Mouse (Mus musculus) bone marrow macrophage, adult 2 months (primary cell): ENCODE measurements around the gene Zswim4. TPM values are rescaled to one million over a fixed set of nuclear protein-coding genes. Genes with fewer than 3 reads are reported as not detected.

Source experiments
- H3K27ac ChIP-seq: 2 replicates; pipeline ENCODE4 v1.5.1; 2012; ENCODE audit warnings: low read depth, low read length; ENCODE audit not compliant: insufficient read depth
- H3K4me1 ChIP-seq: 2 replicates; pipeline ENCODE4 v1.6.1; 2012; ENCODE audit warnings: low read length; ENCODE audit not compliant: control insufficient read depth, insufficient read depth
- H3K4me3 ChIP-seq: 2 replicates; pipeline ENCODE4 v1.5.1; 2012; ENCODE audit warnings: mild to moderate bottlenecking, low read length, moderate library complexity; ENCODE audit not compliant: insufficient read depth
- CTCF ChIP-seq: IDR thresholded peaks from 2 replicates; pipeline ENCODE4 v1.5.1; 2012; ENCODE audit warnings: low read depth, mild to moderate bottlenecking, low read length, moderate library complexity
- POLR2A ChIP-seq: IDR thresholded peaks from 2 replicates; pipeline ENCODE4 v1.6.1; 2012; ENCODE audit warnings: mild to moderate bottlenecking, low read depth, low read length, borderline replicate concordance
- polyA plus RNA-seq: library from polyadenylated mRNA; stranded (reverse); fragments of >200 nt; gene quantifications from 2 replicates; pipeline ENCODE4 v1.2.4, GENCODE M21; 2012; ENCODE audit not compliant: missing spikeins, insufficient read depth, insufficient read length

The Zswim4 gene
- polyA plus RNA-seq, 1 experiment, result 10.9 TPM

- H3K4me1 ChIP-seq, result peaks cover 24% of the 10 kb centered on the region
- H3K4me3 ChIP-seq, result no peak overlapping the region
- TF ChIP-seq CTCF (no peak), POLR2A (no peak)
- no peak overlapping the region for H3K27ac ChIP-seq
Observed at GRCm38 (mm10) chr8:84193161-84193560, 43.7 kb downstream of the Zswim4 start.

GRCm38 (mm10) chr8:84192555-84192954 lies 44.3 kb downstream of the Zswim4 start:
- Histone ChIP-seq H3K4me3 (peak overlapping the region; percentile 58), H3K4me1 (peaks cover 18% of the 10 kb centered on the region), H3K27ac (peak overlapping the region; percentile 95)
- TF ChIP-seq POLR2A (no peak), CTCF (no peak)

GRCm38 (mm10) chr8:84192023-84192422 lies 44.8 kb downstream of the Zswim4 start:
- TF ChIP-seq CTCF (no peak), POLR2A (no peak)
- Histone ChIP-seq H3K27ac (peak overlapping the region; percentile 95), H3K4me3 (peak overlapping the region; percentile 58), H3K4me1 (peaks cover 21% of the 10 kb centered on the region)

GRCm38 (mm10) chr8:84190191-84190867 lies 46.5 kb downstream of the Zswim4 start:
- Histone ChIP-seq H3K4me3 (no peak overlapping the region), H3K4me1 (peaks cover 21% of the 10 kb centered on the region), H3K27ac (no peak overlapping the region)
- no peak for TF ChIP-seq POLR2A
- TF ChIP-seq CTCF, result no peak

GRCm38 (mm10) chr8:84189603-84190002 lies 47.3 kb downstream of the Zswim4 start:
- peaks cover 21% of the 10 kb centered on the region for H3K4me1 ChIP-seq
- no peak overlapping the region for H3K27ac ChIP-seq
- no peak for TF ChIP-seq POLR2A
- no peak for TF ChIP-seq CTCF
- H3K4me3 ChIP-seq, result no peak overlapping the region

GRCm38 (mm10) chr8:84188671-84189070 lies 48.2 kb downstream of the Zswim4 start:
- Histone ChIP-seq H3K27ac (no peak overlapping the region), H3K4me1 (peaks cover 21% of the 10 kb centered on the region), H3K4me3 (no peak overlapping the region)
- TF ChIP-seq CTCF (no peak), POLR2A (no peak)

- Histone ChIP-seq H3K4me1 (peaks cover 15% of the 10 kb centered on the region), H3K4me3 (peak overlapping the region; percentile 58), H3K27ac (0 out of 2 replicates have a peak overlapping the region, but pooled peaks have one; percentile 9)
- TF ChIP-seq POLR2A (no peak), CTCF (peak; percentile 91)
Observed at GRCm38 (mm10) chr8:84187065-84187755, 49.6 kb downstream of the Zswim4 start.

- H3K27ac ChIP-seq, result peak overlapping the region; percentile 9; the same call in 1 of the 2 replicates
- peak overlapping the region; percentile 58 for H3K4me3 ChIP-seq
- H3K4me1 ChIP-seq, result peaks cover 9% of the 10 kb centered on the region
- peak; percentile 91 for TF ChIP-seq CTCF
- TF ChIP-seq POLR2A, result no peak
Observed at GRCm38 (mm10) chr8:84186547-84186946, 50.3 kb downstream of the Zswim4 start.

- H3K27ac ChIP-seq, result no peak within 1 kb of the TSS
- peak within 1 kb of the TSS; percentile 47 for H3K4me3 ChIP-seq
- H3K4me1 ChIP-seq, result peaks cover 3% of the 10 kb centered on the region; the same call in 1 of the 2 replicates
- TF ChIP-seq POLR2A (no peak), CTCF (no peak)
Observed at GRCm38 (mm10) chr8:84185117-84185516, 51.7 kb downstream of the Zswim4 start, which contains the start of gene Nanos3. Gene Nanos3, minus strand, starts transcription at chr8:84185217.
